Mouse (Mus musculus) kidney, postnatal 0 days (tissue): ENCODE results near the gene Unc5cl. TPM values are rescaled to one million over a fixed set of nuclear protein-coding genes. Genes with fewer than 3 reads are reported as not detected.

Source experiments
- ATAC-seq: fragments of 200-750 bp; cut with Nextera tagmentation; replicated peaks from 2 replicates; pipeline ENCODE4 v1.8.0; 2017; ENCODE audit warnings: low read depth, moderate number of reproducible peaks, moderate TSS enrichment, moderate library complexity; ENCODE audit not compliant: low FRiP score
- DNase-seq: peaks from one replicate; pipeline ENCODE4 v3.0.0-alpha.2; 2016; ENCODE audit warnings: low spot score
- H3K27ac ChIP-seq: fragments of 300-500 bp; sonication (generic); 2 replicates; pipeline ENCODE4 v1.5.1; 2014; ENCODE audit warnings: mild to moderate bottlenecking
- H3K27me3 ChIP-seq: fragments of 300-500 bp; sonication (generic); 2 replicates; pipeline ENCODE4 v1.6.1; 2014; ENCODE audit warnings: low read length, mixed read lengths; ENCODE audit not compliant: insufficient read depth
- H3K36me3 ChIP-seq: fragments of 300-500 bp; sonication (generic); 2 replicates; pipeline ENCODE4 v1.6.1; 2014; ENCODE audit warnings: low read length, mixed read lengths; ENCODE audit not compliant: insufficient read depth
- H3K4me1 ChIP-seq: fragments of 300-500 bp; sonication (generic); replicated peaks from 2 replicates; pipeline ENCODE4 v1.6.1; 2014; ENCODE audit warnings: antibody characterized with exemption, low read length, mixed read lengths; ENCODE audit not compliant: insufficient read depth
- H3K4me2 ChIP-seq: fragments of 300-500 bp; sonication (generic); 2 replicates; pipeline ENCODE4 v1.6.1; 2014; ENCODE audit warnings: mild to moderate bottlenecking, low read length, moderate library complexity, mixed read lengths
- H3K4me3 ChIP-seq: fragments of 300-500 bp; sonication (generic); replicated peaks from 2 replicates; pipeline ENCODE4 v1.5.1; 2014; ENCODE audit warnings: low read depth, low read length
- H3K9ac ChIP-seq: fragments of 300-500 bp; sonication (generic); 2 replicates; pipeline ENCODE4 v1.6.1; 2014; ENCODE audit warnings: low read depth, low read length
- H3K9me3 ChIP-seq: fragments of 300-500 bp; sonication (generic); replicated peaks from 2 replicates; pipeline ENCODE4 v1.6.1; 2016; ENCODE audit warnings: low read length, inconsistent platforms, mixed read lengths
- CTCF ChIP-seq: IDR thresholded peaks from 2 replicates; pipeline ENCODE4 v1.5.1; 2016; ENCODE audit warnings: antibody characterized with exemption, low read depth, mild to moderate bottlenecking, moderate library complexity
- WGBS: fragments of 180-500 bp; shearing (Covaris S2); extraction: QIAGEN DNeasy Blood & Tissue Kit; methylation state at CpG from one replicate; pipeline ENCODE4 v1.1.7; 2014; 5-methylcytosine and 5-hydroxymethylcytosine counted together
- polyA plus RNA-seq: library from polyadenylated mRNA; unstranded; fragments of >200 nt; fragmentation: Nextera tagmentation; extraction: Ambion mirVana; gene quantifications from 2 replicates; pipeline ENCODE4 v1.2.1, GENCODE M21; 2015

Gene Unc5cl
- polyA plus RNA-seq, 1 experiment from 2014 or later: 3.6 TPM

DNA sequence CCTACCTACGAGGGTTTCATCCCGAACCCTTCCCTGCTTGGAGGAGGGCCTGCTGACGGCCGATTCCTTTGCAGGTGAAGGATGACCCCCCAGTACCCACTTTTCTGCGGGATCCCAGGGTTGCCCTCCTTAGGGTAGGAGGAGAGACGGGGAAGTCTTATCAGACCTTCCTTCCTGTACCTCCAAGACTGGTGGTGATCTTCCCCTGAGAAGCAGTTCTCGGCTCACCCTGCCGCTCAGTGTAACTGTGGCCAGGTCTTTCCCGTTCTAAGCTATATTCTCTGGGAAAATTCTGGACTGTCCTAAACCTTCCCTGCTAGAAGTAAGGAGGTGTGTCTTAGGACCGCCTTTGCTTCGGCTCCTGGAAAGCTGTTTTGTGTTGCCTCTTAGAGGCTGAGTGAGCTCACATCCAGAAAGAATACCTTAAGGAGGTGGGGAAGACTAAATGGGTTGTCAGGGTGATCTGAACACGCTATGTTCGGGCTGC is 44.4 kb upstream of the Unc5cl start:
- H3K4me1 ChIP-seq: peaks cover 12% of the 10 kb centered on the region
- peak overlapping the region; percentile 98 for H3K27ac ChIP-seq
- TF ChIP-seq CTCF: no peak
- H3K4me2 ChIP-seq: peak overlapping the region; percentile 76
- no peaks in the 10 kb centered on the region for H3K27me3 ChIP-seq
- H3K9me3 ChIP-seq: no peaks in the 10 kb centered on the region
- DNase-seq: peak; percentile 73
- WGBS: under 1% methylated on average over 13 of the region's 13 CpGs
- H3K9ac ChIP-seq: peak overlapping the region; percentile 79
- peaks cover 20% of the 10 kb centered on the region; the same call in 1 of the 2 replicates for H3K36me3 ChIP-seq
- peak; percentile 2; the same call in 1 of the 2 replicates for ATAC-seq
- peak overlapping the region; percentile 68 for H3K4me3 ChIP-seq

DNA sequence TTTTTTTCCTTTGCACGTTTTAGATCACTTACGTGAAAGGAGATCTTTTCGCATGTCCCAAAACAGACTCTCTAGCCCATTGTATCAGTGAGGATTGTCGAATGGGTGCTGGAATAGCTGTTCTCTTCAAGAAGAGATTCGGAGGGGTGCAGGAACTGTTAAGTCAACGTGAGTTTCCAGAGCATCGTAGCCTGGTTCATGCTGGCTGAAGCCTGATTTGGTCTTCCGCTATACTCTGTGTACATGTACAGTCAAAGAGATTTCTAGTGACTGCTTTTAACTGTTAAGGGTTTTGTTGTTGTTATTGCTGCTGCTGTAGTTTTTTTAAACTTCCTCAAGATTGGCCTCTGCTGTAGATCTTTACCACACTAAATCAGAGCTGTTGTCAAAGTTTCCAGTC is 43.5 kb upstream of the Unc5cl start:
- Histone ChIP-seq H3K9me3 (no peaks in the 10 kb centered on the region), H3K4me1 (peaks cover 12% of the 10 kb centered on the region), H3K4me3 (peak overlapping the region; percentile 68), H3K4me2 (peak overlapping the region; percentile 76), H3K27me3 (no peaks in the 10 kb centered on the region), H3K36me3 (peaks cover 22% of the 10 kb centered on the region; the same call in 1 of the 2 replicates), H3K9ac (peak overlapping the region; percentile 79; the same call in 1 of the 2 replicates), H3K27ac (peak overlapping the region; percentile 98)
- WGBS: 24% methylated on average over 8 of the region's 8 CpGs
- DNase-seq (peak; percentile 46), ATAC-seq (no peak)
- no peak for TF ChIP-seq CTCF

DNA sequence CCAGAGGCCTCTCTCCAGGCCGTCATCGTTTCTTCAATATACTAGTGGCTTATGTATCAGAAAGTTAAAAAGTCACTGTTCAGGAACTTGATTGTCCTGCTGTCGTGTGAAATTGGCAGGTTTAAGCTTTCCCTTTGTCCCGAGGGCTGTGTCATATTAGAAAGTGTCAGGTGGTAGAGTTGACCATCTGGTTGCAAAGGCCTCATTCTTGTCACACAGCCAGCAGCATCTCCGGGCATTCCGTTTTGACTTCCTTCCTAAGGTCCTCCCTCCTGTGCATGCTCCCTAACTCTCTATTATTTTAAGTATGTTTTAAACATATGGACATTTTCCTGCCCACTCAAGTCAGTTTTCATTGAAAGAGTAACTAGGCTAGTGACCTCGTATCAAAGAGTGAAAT is 38.7 kb upstream of the Unc5cl start:
- Histone ChIP-seq H3K4me2 (no peak overlapping the region), H3K9ac (no peak overlapping the region), H3K9me3 (no peaks in the 10 kb centered on the region), H3K4me3 (no peak overlapping the region), H3K36me3 (peaks cover 22% of the 10 kb centered on the region; the same call in 1 of the 2 replicates), H3K27me3 (no peaks in the 10 kb centered on the region), H3K4me1 (peaks cover 15% of the 10 kb centered on the region), H3K27ac (no peak overlapping the region)
- DNase-seq (no peak), ATAC-seq (no peak)
- TF ChIP-seq CTCF: no peak
- WGBS: 66% methylated on average over 7 of the region's 7 CpGs

DNA sequence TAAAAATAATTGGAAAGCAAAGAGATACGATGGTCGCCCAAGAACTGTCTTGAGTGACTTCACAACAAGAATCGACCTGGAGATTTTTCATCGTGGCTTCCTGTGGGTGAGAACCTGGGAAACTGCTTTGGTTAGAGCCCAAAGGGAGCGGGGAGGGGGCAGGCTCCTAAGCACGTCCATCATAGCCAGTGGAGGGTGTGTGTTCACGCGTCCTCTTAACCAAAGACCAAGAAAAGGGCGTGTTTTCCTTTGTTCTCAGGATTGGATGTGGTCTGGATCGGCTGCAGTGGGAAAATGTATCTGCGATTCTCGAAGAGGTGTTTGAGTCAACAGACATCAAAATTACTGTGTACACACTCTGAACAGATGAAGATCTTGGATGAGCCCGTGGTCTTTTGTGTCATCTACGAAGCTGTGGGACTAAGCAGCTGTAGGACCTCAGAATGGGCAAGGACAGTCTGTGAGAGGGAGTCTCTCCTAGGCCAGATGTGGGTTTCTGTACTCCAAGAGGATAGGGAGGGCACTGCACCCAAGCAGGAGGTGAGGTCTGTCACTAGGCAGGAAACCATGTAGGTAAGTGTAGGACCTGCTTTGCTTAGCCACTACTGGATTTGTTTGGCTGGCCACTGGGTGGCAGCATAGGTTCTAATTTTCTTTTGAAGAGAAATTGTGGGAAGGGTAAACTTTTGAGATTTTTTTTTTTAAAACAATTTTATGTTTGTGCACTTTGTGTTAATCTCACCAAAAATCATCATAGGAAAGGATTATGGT is 38.1 kb upstream of the Unc5cl start:
- Histone ChIP-seq H3K27ac (0 out of 2 replicates have a peak overlapping the region, but pooled peaks have one; percentile 44), H3K27me3 (no peaks in the 10 kb centered on the region), H3K9ac (no peak overlapping the region), H3K4me2 (no peak overlapping the region), H3K4me3 (no peak overlapping the region), H3K36me3 (peaks cover 22% of the 10 kb centered on the region; the same call in 1 of the 2 replicates), H3K9me3 (no peaks in the 10 kb centered on the region), H3K4me1 (peaks cover 15% of the 10 kb centered on the region)
- 76% methylated on average over 14 of the region's 14 CpGs for WGBS
- DNase-seq: peak; percentile 88
- TF ChIP-seq CTCF: peak; percentile 75
- peak; percentile 83 for ATAC-seq

DNA sequence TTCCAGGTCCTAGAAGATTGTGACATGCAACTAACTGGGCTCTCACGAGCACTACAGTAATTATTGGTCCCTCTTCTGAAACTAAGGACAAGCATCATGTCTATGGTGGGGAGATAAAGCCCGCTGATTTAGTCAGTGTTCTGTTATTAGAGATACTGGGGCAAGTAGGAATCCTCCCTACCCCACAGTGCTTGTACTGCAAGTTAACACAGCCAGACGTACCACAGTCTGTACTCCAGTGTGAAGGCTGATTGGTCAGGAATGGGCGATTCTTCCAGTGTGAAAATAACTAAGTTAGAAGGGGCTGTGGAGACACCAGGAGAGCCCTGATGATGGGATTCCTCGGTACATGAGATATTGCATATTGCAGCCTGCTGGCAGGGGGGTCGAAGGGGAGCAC is 37.2 kb upstream of the Unc5cl start:
- no peaks in the 10 kb centered on the region for H3K27me3 ChIP-seq
- ATAC-seq: no peak
- H3K36me3 ChIP-seq: peaks cover 16% of the 10 kb centered on the region; the same call in 1 of the 2 replicates
- no peak for DNase-seq
- peaks cover 10% of the 10 kb centered on the region for H3K4me1 ChIP-seq
- H3K4me2 ChIP-seq: no peak overlapping the region
- 77% methylated on average over 6 of the region's 6 CpGs for WGBS
- H3K27ac ChIP-seq: peak overlapping the region; percentile 37; the same call in 1 of the 2 replicates
- no peak overlapping the region for H3K9ac ChIP-seq
- H3K4me3 ChIP-seq: no peak overlapping the region
- no peaks in the 10 kb centered on the region for H3K9me3 ChIP-seq
- TF ChIP-seq CTCF: no peak

DNA sequence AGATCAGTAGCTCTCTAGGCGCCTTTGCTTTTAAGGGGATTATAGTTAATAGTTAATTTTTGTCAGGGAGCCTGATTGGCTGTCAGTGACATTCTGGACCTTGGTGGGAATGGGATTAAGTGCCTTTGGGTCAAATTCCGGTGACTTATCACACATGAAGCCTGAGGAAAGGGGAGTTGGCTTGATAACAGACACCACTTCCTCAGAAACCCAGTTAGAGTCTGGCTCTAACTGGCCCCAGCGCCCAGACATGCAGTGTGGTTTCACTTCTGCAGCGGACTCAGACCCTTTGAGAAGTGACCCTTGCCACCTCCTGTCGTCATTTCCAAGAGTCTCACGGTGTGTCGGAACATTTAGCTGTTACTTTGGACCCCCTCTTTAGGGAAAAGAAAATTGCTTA is 36.5 kb upstream of the Unc5cl start:
- Histone ChIP-seq H3K4me2 (peak overlapping the region; percentile 31), H3K9me3 (no peaks in the 10 kb centered on the region), H3K4me3 (0 out of 2 replicates have a peak overlapping the region, but pooled peaks have one; percentile 6), H3K4me1 (peaks cover 10% of the 10 kb centered on the region), H3K9ac (no peak overlapping the region), H3K27me3 (no peaks in the 10 kb centered on the region), H3K36me3 (peaks cover 12% of the 10 kb centered on the region; the same call in 1 of the 2 replicates), H3K27ac (peak overlapping the region; percentile 66)
- 25% methylated on average over 7 of the region's 7 CpGs for WGBS
- peak; percentile 64 for DNase-seq
- no peak for TF ChIP-seq CTCF
- peak; percentile 75 for ATAC-seq
